Mouse (Mus musculus) yolk sac, embryonic 10.5 days (tissue): ENCODE measurements at regions not wholly inside any gene's neighbourhood (a gene's known extent, or its start where the extent isn't known, plus 50 kb on each side); places are given as distances from the start of the nearest gene placed in this dataset.

Experiments
- DNase-seq: peaks from one replicate; pipeline ENCODE4 v3.0.0-alpha.2; 2017; ENCODE audit warnings: low spot score

- no peak for DNase-seq
Observed at GRCm38 (mm10) chr6:116901816-116902215, 185.1 kb upstream of the Tmem72 start.

- DNase-seq: no peak
Observed at GRCm38 (mm10) chr6:116902371-116902770, 185.7 kb upstream of the Tmem72 start.

GRCm38 (mm10) chr6:116906426-116907172 is 189.9 kb upstream of the Tmem72 start:
- no peak for DNase-seq

- no peak for DNase-seq
Observed at GRCm38 (mm10) chr6:116910607-116911006, 193.9 kb upstream of the Tmem72 start.

- no peak for DNase-seq
Observed at GRCm38 (mm10) chr6:116912161-116912560, 195.4 kb upstream of the Tmem72 start.

GRCm38 (mm10) chr6:116914073-116914472 is 197.4 kb upstream of the Tmem72 start:
- DNase-seq: no peak

GRCm38 (mm10) chr6:116935024-116935423 is 218.3 kb upstream of the Tmem72 start:
- no peak for DNase-seq

- no peak for DNase-seq
Observed at GRCm38 (mm10) chr6:116941576-116941975, 224.9 kb upstream of the Tmem72 start.

GRCm38 (mm10) chr6:116942696-116943095 is 225.6 kb upstream of the Cxcl12 start:
- DNase-seq: no peak

GRCm38 (mm10) chr6:116946083-116946732 is 222.1 kb upstream of the Cxcl12 start:
- no peak for DNase-seq

- no peak for DNase-seq
Observed at GRCm38 (mm10) chr6:116959611-116960010, 208.7 kb upstream of the Cxcl12 start.

GRCm38 (mm10) chr6:116960641-116961040 is 207.7 kb upstream of the Cxcl12 start:
- no peak for DNase-seq

- no peak for DNase-seq
Observed at GRCm38 (mm10) chr6:116966436-116966835, 201.9 kb upstream of the Cxcl12 start.

GRCm38 (mm10) chr6:116969381-116969910 is 198.9 kb upstream of the Cxcl12 start:
- DNase-seq: no peak

GRCm38 (mm10) chr6:116974841-116975240 is 193.5 kb upstream of the Cxcl12 start:
- DNase-seq: no peak

GRCm38 (mm10) chr6:116980349-116980995 is 187.9 kb upstream of the Cxcl12 start:
- DNase-seq: no peak

GRCm38 (mm10) chr6:116985147-116985737 is 183.1 kb upstream of the Cxcl12 start:
- no peak for DNase-seq

- no peak for DNase-seq
Observed at GRCm38 (mm10) chr6:116986266-116987000, 181.9 kb upstream of the Cxcl12 start.

- DNase-seq: no peak
Observed at GRCm38 (mm10) chr6:116987243-116987642, 181.1 kb upstream of the Cxcl12 start.

GRCm38 (mm10) chr6:116998948-116999682 is 169.2 kb upstream of the Cxcl12 start:
- DNase-seq: no peak

- DNase-seq: no peak
Observed at GRCm38 (mm10) chr6:116999940-117000339, 168.4 kb upstream of the Cxcl12 start.
